Mouse (Mus musculus): Measurements from ENCODE around the gene Olfr1416.

Gene Olfr1416

DNA sequence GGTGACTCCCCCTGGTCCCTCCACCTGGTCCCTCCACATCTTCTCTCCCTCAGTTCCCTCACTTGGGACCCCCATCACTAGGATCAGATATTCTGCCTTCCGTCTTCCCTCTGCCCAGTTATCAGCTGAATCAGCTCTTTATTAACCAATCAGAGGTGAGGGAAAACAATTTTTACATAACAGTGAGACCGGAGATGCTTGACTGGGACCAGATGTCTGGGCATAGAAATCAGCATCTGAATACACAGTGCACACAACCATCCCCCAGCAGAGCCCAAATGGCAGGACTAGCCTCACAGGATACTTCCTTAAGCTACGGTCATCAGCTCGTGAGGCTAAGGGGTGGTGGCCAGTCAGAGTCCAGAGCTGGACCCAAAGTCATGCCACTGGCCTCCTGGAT lies 52.8 kb downstream of the Olfr1416 start:
- no peak for DNase-seq (ENCODE audit: low spot score)

DNA sequence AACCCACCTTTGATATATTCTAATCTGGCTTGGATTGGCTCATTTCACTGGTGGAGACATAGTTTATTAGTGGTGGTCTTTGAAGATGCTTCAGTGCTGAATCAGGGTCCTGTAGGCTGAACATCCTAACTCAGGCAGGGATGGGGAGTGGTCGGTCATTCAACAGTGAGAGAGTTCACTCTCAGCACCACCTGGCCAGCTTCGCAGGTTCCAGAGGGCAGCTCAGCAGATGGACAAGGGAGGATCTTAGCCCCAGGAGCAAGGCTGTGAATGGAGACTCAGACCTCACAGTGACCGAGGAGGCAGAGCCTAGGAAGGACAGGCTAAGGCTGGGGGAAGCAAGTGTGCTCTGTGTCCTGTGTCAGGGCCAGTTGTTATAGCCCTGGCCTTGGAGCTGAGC lies 53.5 kb downstream of the Olfr1416 start:
- no peak for DNase-seq (ENCODE audit: low spot score)

DNA sequence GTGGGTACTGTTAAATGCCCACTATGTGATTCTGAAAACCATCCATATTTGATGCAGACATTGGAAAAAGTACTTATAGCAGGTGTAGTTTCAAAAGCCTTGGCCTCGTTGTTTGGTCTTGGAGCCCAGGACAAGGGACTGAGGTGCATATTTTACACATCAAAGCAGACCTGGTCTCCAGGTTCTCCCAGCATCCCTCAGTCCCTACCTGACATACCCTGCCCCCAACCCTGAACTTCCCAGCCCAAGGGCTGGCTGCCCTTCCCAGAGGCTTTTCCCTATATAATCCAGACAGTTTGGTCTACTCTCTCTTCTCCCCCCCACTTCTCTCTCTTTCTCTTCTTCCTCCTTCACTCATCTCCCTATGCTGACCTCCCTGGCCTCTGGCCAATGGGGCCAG lies 53.9 kb downstream of the Olfr1416 start:
- no peak for DNase-seq (ENCODE audit: low spot score)
